Mouse (Mus musculus) bone marrow, adult 2 months (tissue): ENCODE data around the gene Phox2a.

Experiments used
- CTCF ChIP-seq: fragments of 200-500 bp; IDR thresholded peaks from 2 replicates; pipeline ENCODE4 v1.5.1; 2011; ENCODE audit warnings: low read length, control low read depth; ENCODE audit not compliant: control insufficient read depth, insufficient read depth
- POLR2A ChIP-seq: fragments of 200-500 bp; IDR thresholded peaks from 2 replicates; pipeline ENCODE4 v1.6.1; 2011; ENCODE audit warnings: low read depth, mild to moderate bottlenecking, control low read depth, low read length, borderline replicate concordance; ENCODE audit not compliant: control insufficient read depth

DNA sequence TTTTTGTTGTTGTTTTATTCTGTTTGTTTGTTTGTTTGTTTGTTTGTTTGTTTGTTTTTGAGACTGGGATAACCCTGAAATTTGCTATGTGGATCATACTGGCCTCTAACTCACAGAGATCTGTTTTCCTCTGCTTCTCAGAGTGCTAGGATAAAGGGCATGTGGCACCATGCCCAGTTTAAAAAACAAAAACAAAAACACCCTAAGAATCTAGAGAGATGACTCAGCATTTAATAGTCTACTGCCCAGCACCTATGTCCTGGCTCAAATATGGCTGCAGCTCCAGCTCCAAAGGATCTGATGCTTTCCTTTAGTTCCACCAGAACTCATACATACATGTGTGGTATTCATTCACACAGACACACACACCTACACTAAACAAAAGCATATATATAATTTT is 42.9 kb downstream of the Phox2a start:
- TF ChIP-seq POLR2A: no peak
- TF ChIP-seq CTCF: no peak
